Mouse (Mus musculus): ENCODE results near the gene Ndufaf5.
"Not testable (repeated sequence)": the region's sequence is repeated elsewhere in the genome, so short reads cannot be mapped to it uniquely, and the experiment has no call there.

The Ndufaf5 gene

GRCm38 (mm10) chr2:140170127-140170802 is at the start of gene Ndufaf5, which contains the start of gene Esf1:
Gene Ndufaf5, plus strand, starts transcription at chr2:140170649.
Gene Esf1, minus strand, starts transcription at chr2:140170564.
- DNase-seq = peak; percentile 95 to 96

- no peak for DNase-seq
Measured at GRCm38 (mm10) chr2:140125516-140125915, 44.9 kb upstream of the Ndufaf5 start.

- DNase-seq = not testable (repeated sequence)
Measured at GRCm38 (mm10) chr2:140151743-140152142, 18.7 kb upstream of the Ndufaf5 start, which contains the start of gene Gm17374. Gene Gm17374, plus strand, starts transcription at chr2:140152043.

GRCm38 (mm10) chr2:140159186-140159730 is 11.2 kb upstream of the Ndufaf5 start:
- no peak for DNase-seq

GRCm38 (mm10) chr2:140163351-140163854 is 7.0 kb upstream of the Ndufaf5 start:
- DNase-seq = no peak

- no peak for DNase-seq
Measured at GRCm38 (mm10) chr2:140169057-140169456, 1.4 kb upstream of the Ndufaf5 start.

GRCm38 (mm10) chr2:140170803-140171553 is 529 bp downstream of the Ndufaf5 start:
- no peak for DNase-seq

- not testable (repeated sequence) for DNase-seq
Measured at GRCm38 (mm10) chr2:140185685-140186210, 15.3 kb downstream of the Ndufaf5 start.

GRCm38 (mm10) chr2:140200713-140201112 is 30.3 kb downstream of the Ndufaf5 start:
- no peak for DNase-seq

GRCm38 (mm10) chr2:140202573-140202972 is 32.1 kb downstream of the Ndufaf5 start:
- DNase-seq = no peak

GRCm38 (mm10) chr2:140203756-140204155 is 33.3 kb downstream of the Ndufaf5 start:
- DNase-seq = no peak

- DNase-seq = no peak
Measured at GRCm38 (mm10) chr2:140214519-140215027, 44.1 kb downstream of the Ndufaf5 start.

- no peak for DNase-seq
Measured at GRCm38 (mm10) chr2:140215415-140215814, 45.0 kb downstream of the Ndufaf5 start.

GRCm38 (mm10) chr2:140215965-140216364 is 45.5 kb downstream of the Ndufaf5 start:
- no peak for DNase-seq

- no peak for DNase-seq
Measured at GRCm38 (mm10) chr2:140220325-140220724, 49.9 kb downstream of the Ndufaf5 start.

- no peak for DNase-seq
Measured at GRCm38 (mm10) chr2:140230295-140230694, 59.8 kb downstream of the Ndufaf5 start.

GRCm38 (mm10) chr2:140237245-140237644 is 66.8 kb downstream of the Ndufaf5 start:
- no peak for DNase-seq

- no peak for DNase-seq
Measured at GRCm38 (mm10) chr2:140242398-140242797, 71.9 kb downstream of the Ndufaf5 start.

GRCm38 (mm10) chr2:140243105-140243504 is 72.7 kb downstream of the Ndufaf5 start:
- no peak for DNase-seq
